Mouse (Mus musculus) ES-E14 (cell line): ENCODE measurements around the gene Adam1b.

Source experiments
- CHD2 ChIP-seq: IDR thresholded peaks from 2 replicates; pipeline ENCODE4 v1.6.1; 2014; ENCODE audit warnings: mild to moderate bottlenecking, low read depth, low read length, inconsistent platforms
- HCFC1 ChIP-seq: IDR thresholded peaks from 2 replicates; pipeline ENCODE4 v1.6.1; 2012; ENCODE audit warnings: low read length, inconsistent platforms, borderline replicate concordance; ENCODE audit not compliant: insufficient read depth
- MAFK ChIP-seq: IDR thresholded peaks from 2 replicates; pipeline ENCODE4 v1.6.1; 2014; ENCODE audit warnings: mild to moderate bottlenecking, low read depth, low read length, inconsistent platforms; ENCODE audit not compliant: insufficient read depth
- ZC3H11A ChIP-seq: IDR thresholded peaks from 2 replicates; pipeline ENCODE4 v1.6.1; 2012; ENCODE audit warnings: low read depth, mild to moderate bottlenecking, inconsistent platforms, low read length, borderline replicate concordance
- ZNF384 ChIP-seq: IDR thresholded peaks from 2 replicates; pipeline ENCODE4 v1.6.1; 2012; ENCODE audit warnings: low read depth, low read length, inconsistent platforms

DNA sequence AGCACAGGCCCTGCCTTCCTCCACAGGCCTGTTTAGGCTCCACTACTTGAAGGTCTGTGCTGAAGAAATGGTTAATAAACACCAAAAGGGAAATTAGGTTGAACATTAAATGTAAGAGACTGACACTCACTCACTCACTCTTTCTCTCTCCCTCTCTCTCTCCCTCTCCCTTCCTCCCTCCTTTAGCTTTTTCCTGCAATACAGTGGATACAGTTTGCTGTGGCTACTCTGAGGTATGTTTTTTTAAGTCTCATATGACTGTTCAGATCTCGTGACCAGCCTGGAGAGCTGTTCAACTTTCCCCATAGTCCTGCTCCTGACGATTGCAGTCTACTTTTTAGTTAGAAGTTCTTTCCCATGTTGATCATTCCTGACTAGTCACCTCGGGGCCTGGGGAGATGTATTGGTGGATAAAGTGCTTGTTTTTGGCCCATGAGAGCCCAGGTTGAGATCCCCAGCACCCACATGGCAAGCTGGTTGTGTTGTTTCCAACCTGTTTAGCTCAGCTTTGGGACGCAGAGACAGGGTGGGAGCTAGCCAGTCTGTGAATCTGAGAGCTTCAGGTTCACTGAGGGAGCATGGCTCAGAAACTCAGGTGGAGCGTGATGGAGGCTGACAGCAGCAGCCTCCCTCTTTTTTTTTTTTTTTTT is 39.5 kb downstream of the Adam1b start:
- TF ChIP-seq CHD2 (no peak), ZNF384 (no peak), MAFK (no peak), ZC3H11A (no peak), HCFC1 (no peak)
